Mouse (Mus musculus) heart, embryonic 16.5 days (tissue): ENCODE results near the gene Mrps12. TPM values are rescaled to one million over a fixed set of nuclear protein-coding genes. Genes with fewer than 3 reads are reported as not detected.

ENCODE experiments used
- ATAC-seq: fragments of 200-750 bp; cut with Nextera tagmentation; replicated peaks from 2 replicates; pipeline ENCODE4 v1.8.0; 2017; ENCODE audit warnings: moderate number of reproducible peaks; ENCODE audit not compliant: insufficient read depth, low FRiP score; ENCODE audit errors: extremely low read depth
- H3K27ac ChIP-seq: fragments of 300-500 bp; sonication (generic); 2 replicates; pipeline ENCODE4 v1.5.1; 2014; ENCODE audit warnings: mild to moderate bottlenecking, low read length, control low read depth, moderate library complexity
- H3K27me3 ChIP-seq: fragments of 300-500 bp; sonication (generic); 2 replicates; pipeline ENCODE4 v1.6.1; 2014; ENCODE audit warnings: low read length, mixed read lengths; ENCODE audit not compliant: control insufficient read depth, insufficient read depth
- H3K36me3 ChIP-seq: fragments of 300-500 bp; sonication (generic); 2 replicates; pipeline ENCODE4 v1.6.1; 2014; ENCODE audit not compliant: control insufficient read depth, insufficient read depth
- H3K4me1 ChIP-seq: fragments of 300-500 bp; sonication (generic); 2 replicates; pipeline ENCODE4 v1.6.1; 2014; ENCODE audit warnings: low read length, mixed read lengths; ENCODE audit not compliant: control insufficient read depth, insufficient read depth
- H3K4me2 ChIP-seq: fragments of 300-500 bp; sonication (generic); 2 replicates; pipeline ENCODE4 v1.6.1; 2014; ENCODE audit warnings: low read depth, mild to moderate bottlenecking, control low read depth, low read length
- H3K4me3 ChIP-seq: fragments of 300-500 bp; sonication (generic); 2 replicates; pipeline ENCODE4 v1.5.1; 2014; ENCODE audit warnings: mild to moderate bottlenecking, control low read depth, low read length
- H3K9ac ChIP-seq: fragments of 300-500 bp; sonication (generic); 2 replicates; pipeline ENCODE4 v1.6.1; 2014; ENCODE audit warnings: low read length, control low read depth
- H3K9me3 ChIP-seq: fragments of 300-500 bp; sonication (generic); replicated peaks from 2 replicates; pipeline ENCODE4 v1.6.1; 2016; ENCODE audit warnings: low read length; ENCODE audit not compliant: control insufficient read depth
- WGBS: fragments of 180-500 bp; shearing (Covaris S2); extraction: QIAGEN DNeasy Blood & Tissue Kit; methylation state at CpG from one replicate; pipeline ENCODE4 v1.1.7; 2014; 5-methylcytosine and 5-hydroxymethylcytosine counted together
- polyA plus RNA-seq: library from polyadenylated mRNA; unstranded; fragments of >200 nt; fragmentation: Nextera tagmentation; extraction: Ambion mirVana; gene quantifications from 2 replicates; pipeline ENCODE4 v1.2.1, GENCODE M21; 2015

Gene Mrps12
- polyA plus RNA-seq, 1 experiment from 2014 or later = 122 TPM

DNA sequence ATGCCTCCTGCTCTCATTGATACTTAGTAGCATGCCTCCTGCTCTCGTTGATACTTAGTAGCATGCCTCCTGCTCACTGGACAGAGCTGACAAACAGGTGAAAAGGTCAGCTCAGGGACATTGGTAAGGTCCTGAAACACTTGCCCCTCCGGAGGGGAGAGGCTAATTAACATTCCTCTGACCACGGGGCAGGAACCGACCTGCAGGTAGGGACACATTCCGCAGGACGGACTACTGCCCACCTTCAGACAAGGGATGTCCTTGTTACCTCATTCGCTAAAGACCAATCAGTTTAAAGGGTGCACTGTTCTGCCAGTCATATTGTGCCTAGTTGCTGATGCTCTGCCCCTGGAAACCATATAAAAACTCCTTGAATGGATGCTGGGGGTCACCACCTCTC, 50.5 kb downstream of the Mrps12 start:
- Histone ChIP-seq H3K9me3 (no peaks in the 10 kb centered on the region), H3K4me3 (no peak overlapping the region), H3K27me3 (peaks cover 12% of the 10 kb centered on the region; the same call in 1 of the 2 replicates), H3K4me1 (peaks cover 4% of the 10 kb centered on the region; the same call in 1 of the 2 replicates), H3K9ac (no peak overlapping the region), H3K36me3 (no peaks in the 10 kb centered on the region), H3K4me2 (no peak overlapping the region), H3K27ac (no peak overlapping the region)
- no peak for ATAC-seq
- 60% methylated on average over 7 of the region's 7 CpGs for WGBS

Other genes starting within 250 kb of the Mrps12 start
- not detected in 2 replicates for gene Ifnl2, start 231.4 kb downstream of the Mrps12 start, polyA plus RNA-seq
- gene Ifnl3, start 219.0 kb downstream of the Mrps12 start, polyA plus RNA-seq = not detected in 2 replicates
- not detected in 2 replicates for gene Sycn, start 200.9 kb downstream of the Mrps12 start, polyA plus RNA-seq
- not detected in 2 replicates for gene Nccrp1, start 194.6 kb downstream of the Mrps12 start, polyA plus RNA-seq
- gene Samd4b, start 143.7 kb downstream of the Mrps12 start, polyA plus RNA-seq = 16.0 and 20.6 TPM in 2 replicates
- 25.1 and 30.0 TPM in 2 replicates for gene Pak4, start 143.6 kb downstream of the Mrps12 start, polyA plus RNA-seq
- not detected in 2 replicates for gene Acp7, start 110.5 kb downstream of the Mrps12 start, polyA plus RNA-seq
- 3.6 TPM in 2 replicates for gene Fbxo27, start 49.0 kb downstream of the Mrps12 start, polyA plus RNA-seq
- 6.7 and 7.5 TPM in 2 replicates for gene Fbxo17, start 25.0 kb downstream of the Mrps12 start, polyA plus RNA-seq
- gene Sars2, start 172 bp upstream of the Mrps12 start, polyA plus RNA-seq = 20.8 and 21.4 TPM in 2 replicates
- not detected in 2 replicates for gene Ccer2, start 14.4 kb upstream of the Mrps12 start, polyA plus RNA-seq
- gene Sirt2, start 24.9 kb upstream of the Mrps12 start, polyA plus RNA-seq = 60.4 and 65.1 TPM in 2 replicates
- 34.7 and 41.0 TPM in 2 replicates for gene Nfkbib, start 25.7 kb upstream of the Mrps12 start, polyA plus RNA-seq
- gene Rinl, start 47.1 kb upstream of the Mrps12 start, polyA plus RNA-seq = 5.8 and 11.1 TPM in 2 replicates
- 135 and 139 TPM in 2 replicates for gene Hnrnpl, start 66.7 kb upstream of the Mrps12 start, polyA plus RNA-seq
- 281 and 288 TPM in 2 replicates for gene Ech1, start 83.4 kb upstream of the Mrps12 start, polyA plus RNA-seq
- 12.3 and 17.4 TPM in 2 replicates for gene Lgals4, start 92.0 kb upstream of the Mrps12 start, polyA plus RNA-seq
- gene Lgals7, start 122.0 kb upstream of the Mrps12 start, polyA plus RNA-seq = 1.5 and 2.1 TPM in 2 replicates
- 0.41 and 0.42 TPM in 2 replicates for gene Capn12, start 139.6 kb upstream of the Mrps12 start, polyA plus RNA-seq
- 260 and 301 TPM in 2 replicates for gene Actn4, start 220.5 kb upstream of the Mrps12 start, polyA plus RNA-seq
- gene Eif3k, start 240.0 kb upstream of the Mrps12 start, polyA plus RNA-seq = 262 and 283 TPM in 2 replicates
- 6.0 and 12.2 TPM in 2 replicates for gene Map4k1, start 240.2 kb upstream of the Mrps12 start, polyA plus RNA-seq